Mouse (Mus musculus) hindbrain, embryonic 13.5 days (tissue): ENCODE results near the gene Ubald2. TPM values are rescaled to one million over a fixed set of nuclear protein-coding genes. Genes with fewer than 3 reads are reported as not detected.

Experiments
- ATAC-seq: fragments of 200-750 bp; cut with Nextera tagmentation; 2 replicates; pipeline ENCODE4 v1.8.0; 2017; ENCODE audit warnings: moderate TSS enrichment; ENCODE audit not compliant: low FRiP score
- H3K27ac ChIP-seq: fragments of 300-500 bp; sonication (generic); 2 replicates; pipeline ENCODE4 v1.5.1; 2015; ENCODE audit warnings: inconsistent platforms, mild to moderate bottlenecking, moderate library complexity
- H3K27me3 ChIP-seq: fragments of 300-500 bp; sonication (generic); 2 replicates; pipeline ENCODE4 v1.6.1; 2015; ENCODE audit warnings: mild to moderate bottlenecking, inconsistent platforms
- H3K36me3 ChIP-seq: fragments of 300-500 bp; sonication (generic); 2 replicates; pipeline ENCODE4 v1.6.1; 2015; ENCODE audit warnings: mild to moderate bottlenecking, inconsistent platforms
- H3K4me1 ChIP-seq: fragments of 300-500 bp; sonication (generic); replicated peaks from 2 replicates; pipeline ENCODE4 v1.6.1; 2015; ENCODE audit warnings: inconsistent platforms
- H3K4me2 ChIP-seq: fragments of 300-500 bp; sonication (generic); 2 replicates; pipeline ENCODE4 v1.6.1; 2015; ENCODE audit warnings: inconsistent platforms, mild to moderate bottlenecking, moderate library complexity
- H3K4me3 ChIP-seq: fragments of 300-500 bp; sonication (generic); 2 replicates; pipeline ENCODE4 v1.5.1; 2015; ENCODE audit warnings: mild to moderate bottlenecking, inconsistent platforms
- H3K9ac ChIP-seq: fragments of 300-500 bp; sonication (generic); 2 replicates; pipeline ENCODE4 v1.6.1; 2015; ENCODE audit warnings: mild to moderate bottlenecking, inconsistent platforms
- H3K9me3 ChIP-seq: fragments of 300-500 bp; sonication (generic); 2 replicates; pipeline ENCODE4 v1.6.1; 2016; ENCODE audit warnings: inconsistent platforms
- WGBS: fragments of 180-500 bp; shearing (Covaris S2); methylation state at CpG from one replicate; pipeline ENCODE4 v1.1.7; 2015; 5-methylcytosine and 5-hydroxymethylcytosine counted together
- polyA plus RNA-seq: library from polyadenylated mRNA; unstranded; fragments of >200 nt; fragmentation: Nextera tagmentation; extraction: Ambion mirVana; gene quantifications from 2 replicates; pipeline ENCODE4 v1.2.1, GENCODE M21; 2015

The Ubald2 gene
- polyA plus RNA-seq, 1 experiment from 2014 or later, result 43.6 TPM

DNA sequence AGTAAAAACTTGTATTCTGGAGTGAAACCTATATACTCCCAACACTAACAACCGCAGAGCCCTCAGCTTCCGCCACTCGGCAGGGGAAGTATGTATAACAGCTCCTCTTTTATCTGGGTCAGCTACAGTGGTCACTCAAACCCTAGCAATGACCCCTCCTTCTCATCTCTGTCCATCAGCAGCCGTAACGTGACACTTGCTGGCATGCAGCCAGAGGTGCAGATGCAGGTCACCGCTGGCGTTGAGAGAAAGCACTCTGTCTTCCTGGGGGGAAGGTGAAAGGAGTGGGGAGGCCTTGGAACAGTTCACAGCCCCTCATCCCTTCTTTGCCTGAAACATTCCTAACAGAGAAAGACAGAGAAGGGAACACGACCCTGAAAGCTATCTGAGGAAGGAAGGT lies 45.9 kb downstream of the Ubald2 start:
- Histone ChIP-seq H3K9me3 (no peaks in the 10 kb centered on the region), H3K27me3 (no peaks in the 10 kb centered on the region), H3K4me3 (no peak overlapping the region), H3K36me3 (peaks cover 95% of the 10 kb centered on the region), H3K4me2 (no peak overlapping the region), H3K4me1 (no peaks in the 10 kb centered on the region), H3K9ac (no peak overlapping the region), H3K27ac (no peak overlapping the region)
- no peak for ATAC-seq
- WGBS, result 67% methylated on average over 8 of the region's 8 CpGs

DNA sequence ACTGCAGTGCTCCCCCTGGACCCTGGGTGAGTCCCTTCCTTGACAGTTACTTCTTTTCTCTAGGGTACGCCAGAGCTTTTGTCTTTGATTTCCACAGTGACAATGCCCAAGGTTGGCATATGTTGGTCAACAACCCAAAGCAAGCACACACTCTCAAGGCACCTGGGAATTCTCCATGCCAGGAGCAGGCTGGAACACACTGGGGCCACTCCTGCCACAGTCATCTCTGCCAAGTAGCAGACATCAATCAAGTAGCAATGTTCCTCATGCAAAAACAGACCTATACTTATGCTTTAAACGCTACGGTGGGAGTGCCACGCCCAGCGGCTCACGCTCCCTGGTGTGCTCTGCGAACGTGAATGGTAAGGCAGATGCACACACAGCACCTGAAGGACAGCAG lies 47.1 kb downstream of the Ubald2 start:
- Histone ChIP-seq H3K36me3 (peaks cover 95% of the 10 kb centered on the region), H3K27ac (no peak overlapping the region), H3K4me3 (no peak overlapping the region), H3K4me1 (no peaks in the 10 kb centered on the region), H3K9ac (no peak overlapping the region), H3K4me2 (no peak overlapping the region), H3K9me3 (no peaks in the 10 kb centered on the region), H3K27me3 (no peaks in the 10 kb centered on the region)
- WGBS, result 89% methylated on average over 8 of the region's 8 CpGs
- ATAC-seq, result no peak

DNA sequence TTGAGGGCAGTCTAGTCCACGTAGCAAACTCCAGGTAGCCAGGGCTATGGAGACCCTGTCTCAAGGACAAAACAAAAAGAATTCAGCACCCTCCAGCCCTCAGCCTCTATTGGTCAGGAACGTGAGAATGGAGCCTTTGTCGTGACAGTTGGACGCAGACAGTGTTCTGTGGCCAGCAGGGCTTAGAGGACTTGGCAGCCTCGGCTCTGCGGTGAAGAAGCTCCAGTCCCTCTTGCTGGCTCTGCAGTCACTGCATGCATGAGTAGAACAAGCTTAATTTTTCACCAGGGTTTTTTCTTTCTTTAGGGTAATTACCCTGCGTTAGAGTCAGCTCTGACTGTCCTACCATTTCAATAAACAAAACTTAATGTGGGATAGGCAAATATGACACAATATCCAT lies 47.9 kb downstream of the Ubald2 start:
- Histone ChIP-seq H3K36me3 (peaks cover 94% of the 10 kb centered on the region), H3K4me1 (no peaks in the 10 kb centered on the region), H3K9ac (no peak overlapping the region), H3K27me3 (no peaks in the 10 kb centered on the region), H3K9me3 (no peaks in the 10 kb centered on the region), H3K4me2 (no peak overlapping the region), H3K4me3 (no peak overlapping the region), H3K27ac (no peak overlapping the region)
- 85% methylated on average over 7 of the region's 7 CpGs for WGBS
- no peak for ATAC-seq

DNA sequence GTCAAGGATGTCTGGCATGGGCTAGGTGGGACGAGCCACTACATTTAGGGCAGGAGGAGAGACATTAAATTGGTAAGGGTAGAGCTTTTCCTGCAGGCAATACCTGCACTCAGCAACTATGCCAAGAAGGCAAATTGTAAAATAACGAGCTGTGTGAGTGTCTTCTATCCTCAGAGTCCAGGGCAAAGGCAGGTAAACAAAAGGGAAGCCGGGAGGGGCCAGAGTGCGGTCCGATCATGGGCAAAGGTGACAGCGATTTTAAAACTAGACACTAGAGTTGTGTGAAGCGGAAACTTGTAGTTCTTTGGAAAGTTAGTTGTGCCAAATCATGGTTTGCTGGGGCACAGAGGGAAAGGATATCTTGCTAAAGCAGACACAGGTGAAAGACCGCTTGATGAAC lies 50.4 kb downstream of the Ubald2 start:
- Histone ChIP-seq H3K4me2 (no peak overlapping the region), H3K9me3 (no peaks in the 10 kb centered on the region), H3K9ac (no peak overlapping the region), H3K4me1 (peaks cover 16% of the 10 kb centered on the region), H3K27ac (no peak overlapping the region), H3K36me3 (peaks cover 82% of the 10 kb centered on the region), H3K4me3 (no peak overlapping the region), H3K27me3 (no peaks in the 10 kb centered on the region)
- ATAC-seq, result no peak
- 93% methylated on average over 8 of the region's 8 CpGs for WGBS

DNA sequence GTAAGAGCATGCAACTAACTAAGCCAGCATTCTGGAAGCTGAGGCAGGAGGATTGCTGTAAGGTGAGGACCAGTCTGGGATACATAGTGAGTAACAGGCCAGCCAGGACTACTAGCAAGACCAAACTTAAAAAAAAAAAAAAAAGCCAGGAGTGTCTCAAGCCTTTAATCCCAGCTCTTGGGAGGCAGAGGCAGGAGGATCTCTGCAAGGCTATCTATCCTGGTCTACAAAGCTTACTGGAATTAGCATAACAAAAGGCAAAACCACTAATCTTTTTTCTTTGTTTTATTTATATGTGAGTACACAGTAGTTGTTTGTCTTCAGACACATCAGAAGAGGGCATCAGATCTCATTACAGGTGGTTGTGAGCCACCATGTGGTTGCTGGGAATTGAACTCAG lies 54.3 kb downstream of the Ubald2 start:
- Histone ChIP-seq H3K4me3 (no peak overlapping the region), H3K27ac (no peak overlapping the region), H3K4me2 (no peak overlapping the region), H3K27me3 (no peaks in the 10 kb centered on the region), H3K9ac (no peak overlapping the region), H3K9me3 (no peaks in the 10 kb centered on the region), H3K4me1 (peaks cover 22% of the 10 kb centered on the region), H3K36me3 (peaks cover 45% of the 10 kb centered on the region)
- no peak for ATAC-seq

Other genes starting within 250 kb of the Ubald2 start
- 87.7 and 91.7 TPM in 2 replicates for gene Ten1, start 235.2 kb upstream of the Ubald2 start, polyA plus RNA-seq
- gene Acox1, start 235.0 kb upstream of the Ubald2 start, polyA plus RNA-seq, result 53.2 and 54.6 TPM in 2 replicates
- 0.35 and 0.43 TPM in 2 replicates for gene Evpl, start 196.0 kb upstream of the Ubald2 start, polyA plus RNA-seq
- 63.7 and 64.4 TPM in 2 replicates for gene Srp68, start 159.9 kb upstream of the Ubald2 start, polyA plus RNA-seq
- gene Galr2, start 153.2 kb upstream of the Ubald2 start, polyA plus RNA-seq, result 0.27 and 0.56 TPM in 2 replicates
- 94.4 and 97.5 TPM in 2 replicates for gene Exoc7, start 126.9 kb upstream of the Ubald2 start, polyA plus RNA-seq
- 14.2 and 24.3 TPM in 2 replicates for gene Foxj1, start 98.7 kb upstream of the Ubald2 start, polyA plus RNA-seq
- 35.0 and 39.6 TPM in 2 replicates for gene Rnf157, start 21.1 kb upstream of the Ubald2 start, polyA plus RNA-seq
- 0.19 and 0.42 TPM in 2 replicates for gene Qrich2, start 32.1 kb downstream of the Ubald2 start, polyA plus RNA-seq
- 171 and 178 TPM in 2 replicates for gene Prpsap1, start 60.1 kb downstream of the Ubald2 start, polyA plus RNA-seq
- 3.1 and 3.3 TPM in 2 replicates for gene Sphk1, start 96.8 kb downstream of the Ubald2 start, polyA plus RNA-seq
- gene Ube2o, start 147.4 kb downstream of the Ubald2 start, polyA plus RNA-seq, result 14.1 and 14.8 TPM in 2 replicates
- gene Aanat, start 152.3 kb downstream of the Ubald2 start, polyA plus RNA-seq, result 0.36 and 1.0 TPM in 2 replicates
- 1.8 and 2.1 TPM in 2 replicates for gene Rhbdf2, start 192.9 kb downstream of the Ubald2 start, polyA plus RNA-seq
- gene Prcd, start 219.4 kb downstream of the Ubald2 start, polyA plus RNA-seq, result 1.2 and 1.4 TPM in 2 replicates
- 16.4 and 18.1 TPM in 2 replicates for gene Cygb, start 220.2 kb downstream of the Ubald2 start, polyA plus RNA-seq